Mouse (Mus musculus) intestine, embryonic 14.5 days (tissue): ENCODE results near the gene Cntnap5a. TPM values are rescaled to one million over a fixed set of nuclear protein-coding genes. Genes with fewer than 3 reads are reported as not detected.

Source experiments
- ATAC-seq: fragments of 200-750 bp; cut with Nextera tagmentation; replicated peaks from 2 replicates; pipeline ENCODE4 v1.8.0; 2017; ENCODE audit warnings: low read depth, moderate number of reproducible peaks, moderate TSS enrichment, moderate library complexity; ENCODE audit not compliant: low FRiP score, low TSS enrichment
- DNase-seq: peaks from one replicate; pipeline ENCODE4 v3.0.0-alpha.2; 2018; ENCODE audit warnings: low spot score
- H3K27ac ChIP-seq: fragments of 300-500 bp; sonication (generic); 2 replicates; pipeline ENCODE4 v1.5.1; 2014; ENCODE audit warnings: low read depth, mild to moderate bottlenecking, control low read depth
- H3K27me3 ChIP-seq: fragments of 300-500 bp; sonication (generic); replicated peaks from 2 replicates; pipeline ENCODE4 v1.6.1; 2014; ENCODE audit warnings: low read length, control low read depth; ENCODE audit not compliant: control insufficient read depth, insufficient read depth
- H3K36me3 ChIP-seq: fragments of 300-500 bp; sonication (generic); 2 replicates; pipeline ENCODE4 v1.6.1; 2014; ENCODE audit warnings: low read length, control low read depth; ENCODE audit not compliant: control insufficient read depth, insufficient read depth
- H3K4me1 ChIP-seq: fragments of 300-500 bp; sonication (generic); replicated peaks from 2 replicates; pipeline ENCODE4 v1.6.1; 2014; ENCODE audit warnings: low read length, control low read depth, mixed read lengths; ENCODE audit not compliant: control insufficient read depth, insufficient read depth
- H3K4me2 ChIP-seq: fragments of 300-500 bp; sonication (generic); 2 replicates; pipeline ENCODE4 v1.6.1; 2014; ENCODE audit warnings: low read length
- H3K4me3 ChIP-seq: fragments of 300-500 bp; sonication (generic); 2 replicates; pipeline ENCODE4 v1.5.1; 2014; ENCODE audit warnings: low read depth, low read length, control low read depth, mixed read lengths
- H3K9ac ChIP-seq: fragments of 300-500 bp; sonication (generic); 2 replicates; pipeline ENCODE4 v1.6.1; 2014; ENCODE audit warnings: mild to moderate bottlenecking, low read length
- H3K9me3 ChIP-seq: fragments of 300-500 bp; sonication (generic); 2 replicates; pipeline ENCODE4 v1.6.1; 2016; ENCODE audit warnings: low read length, control low read depth; ENCODE audit not compliant: control insufficient read depth
- whole genome bisulfite sequencing: fragments of 180-500 bp; shearing (Covaris S2); extraction: QIAGEN DNeasy Blood & Tissue Kit; methylation state at CpG from one replicate; pipeline ENCODE4 v1.1.7; 2014; 5-methylcytosine and 5-hydroxymethylcytosine counted together
- polyA plus RNA-seq: library from polyadenylated mRNA; unstranded; fragments of >200 nt; fragmentation: Nextera tagmentation; extraction: Ambion mirVana; gene quantifications from 2 replicates; pipeline ENCODE4 v1.2.1, GENCODE M21; 2014

The Cntnap5a gene
- polyA plus RNA-seq, 1 experiment from 2014 or later: 0.08 TPM

GRCm38 (mm10) chr1:116365606-116366005 lies 681.0 kb downstream of the Cntnap5a start:
- H3K36me3 ChIP-seq: no peaks in the 10 kb centered on the region
- no peak for DNase-seq
- H3K4me1 ChIP-seq: no peaks in the 10 kb centered on the region
- no peaks in the 10 kb centered on the region for H3K27me3 ChIP-seq
- H3K9me3 ChIP-seq: no peaks in the 10 kb centered on the region
- 59% methylated on average over 2 of the region's 2 CpGs for WGBS
- no peak for ATAC-seq
- H3K9ac ChIP-seq: no peak overlapping the region
- no peak overlapping the region for H3K4me2 ChIP-seq
- H3K4me3 ChIP-seq: no peak overlapping the region
- no peak overlapping the region for H3K27ac ChIP-seq

- Histone ChIP-seq H3K9me3 (no peaks in the 10 kb centered on the region), H3K4me1 (no peaks in the 10 kb centered on the region), H3K4me3 (no peak overlapping the region), H3K27ac (no peak overlapping the region), H3K9ac (no peak overlapping the region), H3K27me3 (no peaks in the 10 kb centered on the region), H3K36me3 (no peaks in the 10 kb centered on the region), H3K4me2 (no peak overlapping the region)
- no peak for DNase-seq
- WGBS: 51% methylated on average over 2 of the region's 2 CpGs
- no peak for ATAC-seq
Observed at GRCm38 (mm10) chr1:116366171-116366570, 681.6 kb downstream of the Cntnap5a start.

GRCm38 (mm10) chr1:116366806-116367205 lies 682.2 kb downstream of the Cntnap5a start:
- Histone ChIP-seq H3K36me3 (no peaks in the 10 kb centered on the region), H3K27me3 (no peaks in the 10 kb centered on the region), H3K27ac (no peak overlapping the region), H3K4me3 (no peak overlapping the region), H3K9me3 (no peaks in the 10 kb centered on the region), H3K9ac (no peak overlapping the region), H3K4me1 (no peaks in the 10 kb centered on the region), H3K4me2 (no peak overlapping the region)
- ATAC-seq (no peak), DNase-seq (no peak)

GRCm38 (mm10) chr1:116367572-116367971 lies 683.0 kb downstream of the Cntnap5a start:
- Histone ChIP-seq H3K36me3 (no peaks in the 10 kb centered on the region), H3K9me3 (no peaks in the 10 kb centered on the region), H3K4me2 (no peak overlapping the region), H3K9ac (no peak overlapping the region), H3K27ac (no peak overlapping the region), H3K4me1 (no peaks in the 10 kb centered on the region), H3K4me3 (no peak overlapping the region), H3K27me3 (no peaks in the 10 kb centered on the region)
- 72% methylated on average over 7 of the region's 7 CpGs for WGBS
- ATAC-seq (no peak), DNase-seq (no peak)

- no peak overlapping the region for H3K27ac ChIP-seq
- H3K4me2 ChIP-seq: no peak overlapping the region
- H3K4me1 ChIP-seq: no peaks in the 10 kb centered on the region
- DNase-seq: no peak
- H3K9me3 ChIP-seq: no peaks in the 10 kb centered on the region
- no peaks in the 10 kb centered on the region for H3K36me3 ChIP-seq
- WGBS: 89% methylated on average over 4 of the region's 4 CpGs
- ATAC-seq: no peak
- H3K4me3 ChIP-seq: no peak overlapping the region
- no peaks in the 10 kb centered on the region for H3K27me3 ChIP-seq
- no peak overlapping the region for H3K9ac ChIP-seq
Observed at GRCm38 (mm10) chr1:116370817-116371216, 686.3 kb downstream of the Cntnap5a start.

- Histone ChIP-seq H3K4me2 (no peak overlapping the region), H3K9ac (no peak overlapping the region), H3K36me3 (no peaks in the 10 kb centered on the region), H3K27ac (no peak overlapping the region), H3K4me1 (no peaks in the 10 kb centered on the region), H3K9me3 (no peaks in the 10 kb centered on the region), H3K4me3 (no peak overlapping the region), H3K27me3 (no peaks in the 10 kb centered on the region)
- WGBS: 79% methylated on average over 1 of the region's 1 CpGs
- ATAC-seq (no peak), DNase-seq (no peak)
Observed at GRCm38 (mm10) chr1:116373551-116373950, 689.0 kb downstream of the Cntnap5a start.

GRCm38 (mm10) chr1:116392390-116392789 lies 707.8 kb downstream of the Cntnap5a start:
- H3K27ac ChIP-seq: no peak overlapping the region
- no peak overlapping the region for H3K4me3 ChIP-seq
- H3K36me3 ChIP-seq: no peaks in the 10 kb centered on the region
- DNase-seq (no peak), ATAC-seq (no peak)
- no peaks in the 10 kb centered on the region for H3K27me3 ChIP-seq
- no peaks in the 10 kb centered on the region for H3K9me3 ChIP-seq
- no peak overlapping the region for H3K9ac ChIP-seq
- no peak overlapping the region for H3K4me2 ChIP-seq
- H3K4me1 ChIP-seq: no peaks in the 10 kb centered on the region

- no peak overlapping the region for H3K4me2 ChIP-seq
- DNase-seq (no peak), ATAC-seq (no peak)
- no peak overlapping the region for H3K9ac ChIP-seq
- no peak overlapping the region for H3K4me3 ChIP-seq
- 73% methylated on average over 1 of the region's 1 CpGs for WGBS
- H3K27ac ChIP-seq: no peak overlapping the region
- H3K4me1 ChIP-seq: no peaks in the 10 kb centered on the region
- H3K36me3 ChIP-seq: no peaks in the 10 kb centered on the region
- no peaks in the 10 kb centered on the region for H3K27me3 ChIP-seq
- H3K9me3 ChIP-seq: no peaks in the 10 kb centered on the region
Observed at GRCm38 (mm10) chr1:116401996-116402656, 717.6 kb downstream of the Cntnap5a start.

GRCm38 (mm10) chr1:116409836-116410235 lies 725.3 kb downstream of the Cntnap5a start:
- H3K4me1 ChIP-seq: no peaks in the 10 kb centered on the region
- H3K27ac ChIP-seq: no peak overlapping the region
- no peaks in the 10 kb centered on the region for H3K36me3 ChIP-seq
- no peak for DNase-seq
- no peak overlapping the region for H3K4me3 ChIP-seq
- WGBS: 75% methylated on average over 1 of the region's 1 CpGs
- H3K4me2 ChIP-seq: no peak overlapping the region
- H3K9ac ChIP-seq: no peak overlapping the region
- no peak for ATAC-seq
- H3K9me3 ChIP-seq: no peaks in the 10 kb centered on the region
- H3K27me3 ChIP-seq: no peaks in the 10 kb centered on the region
